Mouse (Mus musculus): ENCODE data around the gene Cmc2. TPM values are rescaled to one million over a fixed set of nuclear protein-coding genes. Genes with fewer than 3 reads are reported as not detected.

The Cmc2 gene
- polyA plus RNA-seq, 1 experiment: 10.3 TPM

DNA sequence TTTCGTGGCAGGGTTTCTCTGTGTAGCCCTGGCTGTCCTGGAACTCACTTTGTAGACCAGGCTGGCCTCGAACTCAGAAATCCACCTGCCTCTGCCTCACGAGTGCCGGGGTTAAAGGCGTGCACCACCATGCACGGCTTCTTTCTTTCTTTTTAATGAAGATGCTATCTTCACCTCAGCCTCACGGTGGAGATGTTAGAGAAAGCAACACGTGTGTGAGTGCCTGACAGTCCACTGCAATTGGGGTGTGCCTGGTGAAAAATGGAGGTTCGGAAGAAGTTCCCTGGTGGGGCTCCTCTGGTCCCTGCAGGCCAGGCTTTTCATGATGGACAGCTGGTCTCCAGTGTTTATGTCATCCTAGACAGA lies 57.2 kb downstream of the Cmc2 start:
- WGBS: 52% methylated on average over 9 of the region's 9 CpGs
- no peak for DNase-seq (ENCODE audit: low read depth, low spot score)

DNA sequence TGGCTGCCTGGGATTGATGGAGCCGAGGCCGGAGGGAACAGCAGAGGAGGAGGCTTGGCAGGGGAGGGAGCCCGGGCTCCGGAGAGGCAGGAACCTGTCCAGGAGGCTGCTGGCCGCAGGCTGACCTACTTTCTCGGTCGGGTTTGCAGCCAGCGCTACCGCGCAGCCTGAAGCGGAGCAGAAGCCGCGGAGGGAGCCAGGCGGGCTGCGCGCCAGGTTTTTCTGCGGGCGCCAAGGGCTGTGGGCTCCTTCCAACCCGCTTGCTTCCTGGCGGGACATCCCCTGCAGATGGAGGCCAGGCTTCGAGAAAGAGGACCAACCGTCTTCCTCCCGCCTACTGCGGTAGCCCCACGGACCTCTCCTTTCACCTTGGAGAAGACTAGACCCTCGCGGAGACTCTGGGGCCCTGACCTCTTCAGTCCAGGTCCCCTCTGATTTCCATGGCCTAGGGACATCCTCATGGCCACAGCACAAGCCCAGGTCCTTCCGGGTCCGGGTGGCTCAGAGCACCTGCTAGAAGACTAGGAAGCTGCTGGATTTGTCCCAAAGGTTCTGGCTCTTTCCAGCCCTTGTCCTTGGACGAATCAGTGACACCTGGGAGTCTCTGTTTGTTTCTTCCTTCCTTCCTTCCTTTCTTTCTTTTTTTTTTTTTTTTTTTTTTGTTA lies 57.8 kb downstream of the Cmc2 start:
- DNase-seq (ENCODE audit: low read depth, low spot score): no peak
- 2% methylated on average over 30 of the region's 30 CpGs for WGBS

- no peak for DNase-seq (ENCODE audit: low read depth, low spot score)
- 61% methylated on average over 4 of the region's 4 CpGs for WGBS
These were observed 59.1 kb downstream of the Cmc2 start for GRCm38 (mm10) chr8:116862191-116862590.

- WGBS: 80% methylated on average over 11 of the region's 11 CpGs
- no peak for DNase-seq (ENCODE audit: low read depth, low spot score)
These were observed 69.2 kb downstream of the Cmc2 start for GRCm38 (mm10) chr8:116852042-116852441.

DNA sequence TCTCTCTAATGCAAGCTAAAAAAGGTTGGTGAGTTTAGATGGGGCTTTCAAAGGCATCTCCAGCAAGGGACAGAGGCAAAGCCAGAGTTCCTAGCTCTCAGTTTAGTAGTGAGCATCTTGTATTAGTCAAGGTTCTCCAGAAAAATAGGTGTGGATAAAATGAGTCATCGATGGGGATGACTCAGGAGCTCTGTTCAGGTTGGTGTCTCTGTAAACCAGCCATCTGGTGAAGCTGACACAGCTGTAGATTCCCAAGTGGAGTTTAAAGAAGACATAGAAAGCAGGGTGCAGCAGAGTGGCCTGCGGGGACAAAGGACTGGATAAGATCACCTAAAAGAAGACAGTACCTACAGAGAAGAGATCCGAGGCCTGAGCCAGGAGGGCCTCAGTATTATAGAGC lies 73.2 kb downstream of the Cmc2 start:
- DNase-seq (ENCODE audit: low read depth, low spot score): no peak
- 74% methylated on average over 3 of the region's 3 CpGs for WGBS

DNA sequence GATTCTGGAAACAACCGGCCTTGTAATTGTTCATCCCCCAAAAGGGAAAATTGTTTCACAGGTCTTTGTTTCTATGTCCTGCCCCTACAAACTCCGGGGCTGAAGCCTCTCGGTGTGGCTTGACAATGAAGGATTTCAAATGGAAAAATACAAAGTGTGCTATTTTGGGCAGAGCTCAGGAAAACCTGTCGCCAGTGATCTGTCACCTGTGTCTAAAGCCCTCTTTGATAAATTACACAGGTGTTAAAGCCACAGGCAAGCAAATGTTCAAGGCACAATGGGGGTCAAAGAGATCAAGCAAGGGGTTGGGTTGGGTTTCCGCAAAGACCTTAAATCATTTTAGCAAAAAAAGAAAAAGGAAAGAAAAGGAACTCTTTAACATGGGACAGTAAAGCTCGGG lies 78.6 kb downstream of the Cmc2 start:
- WGBS: 71% methylated on average over 6 of the region's 6 CpGs
- DNase-seq (ENCODE audit: low read depth, low spot score): no peak

Other genes with a start within 250 kb of the Cmc2 start
- 0.72 and 1.2 TPM in 2 replicates for gene Cdyl2, start 188.5 kb downstream of the Cmc2 start, polyA plus RNA-seq (2012; rRNA removed)
- 5.6 TPM in 2 replicates for gene Cenpn, start 275 bp upstream of the Cmc2 start, polyA plus RNA-seq (2012; rRNA removed)
- 10.9 and 13.1 TPM in 2 replicates for gene Atmin, start 21.9 kb upstream of the Cmc2 start, polyA plus RNA-seq (2012; rRNA removed)
- gene 1700030J22Rik, start 57.5 kb upstream of the Cmc2 start, polyA plus RNA-seq (2012; rRNA removed): 0.32 and 0.38 TPM in 2 replicates
- gene Gcsh, start 72.1 kb upstream of the Cmc2 start, polyA plus RNA-seq (2012; rRNA removed): 25.1 and 25.9 TPM in 2 replicates
- gene Pkd1l2, start 161.0 kb upstream of the Cmc2 start, polyA plus RNA-seq (2012; rRNA removed): 0.01 and 0.05 TPM in 2 replicates
- gene Bco1, start 174.4 kb upstream of the Cmc2 start, polyA plus RNA-seq (2012; rRNA removed): 1.4 and 2.0 TPM in 2 replicates
- gene Gan, start 236.7 kb upstream of the Cmc2 start, polyA plus RNA-seq (2012; rRNA removed): 4.1 and 6.9 TPM in 2 replicates